Mouse (Mus musculus): ENCODE results near the gene Col5a1. TPM values are rescaled to one million over a fixed set of nuclear protein-coding genes. Genes with fewer than 3 reads are reported as not detected.
A peak's percentile ranks its signal among the peaks of the same experiment; 100 is the strongest.

Gene Col5a1
- polyA plus RNA-seq, 1 experiment, result 15.3 TPM

- WGBS, result 77% methylated on average over 6 of the region's 6 CpGs
- no peak for TF ChIP-seq POLR2A (IDR thresholded peaks at IDR 0.05; ENCODE audit: borderline replicate concordance, insufficient read depth, low read length)
- TF ChIP-seq CTCF (IDR thresholded peaks at IDR 0.05; ENCODE audit: borderline replicate concordance, insufficient read depth, low read depth, low read length), result no peak
- Histone ChIP-seq H3K4me1 (ENCODE audit: control insufficient read depth, insufficient read depth, low read length) (no peaks in the 10 kb centered on the region; the same call in 1 of the 2 replicates), H3K27ac (ENCODE audit: insufficient read depth, low read length) (no peak overlapping the region), H3K4me3 (replicated peaks; ENCODE audit: insufficient read depth, low read depth, low read length) (no peak overlapping the region), H3K27me3 (ENCODE audit: control insufficient read depth, insufficient read depth, low read length) (no peaks in the 10 kb centered on the region)
- no peak for DNase-seq
Measured at GRCm38 (mm10) chr2:27897161-27897560, 10.9 kb downstream of the Col5a1 start.

DNA sequence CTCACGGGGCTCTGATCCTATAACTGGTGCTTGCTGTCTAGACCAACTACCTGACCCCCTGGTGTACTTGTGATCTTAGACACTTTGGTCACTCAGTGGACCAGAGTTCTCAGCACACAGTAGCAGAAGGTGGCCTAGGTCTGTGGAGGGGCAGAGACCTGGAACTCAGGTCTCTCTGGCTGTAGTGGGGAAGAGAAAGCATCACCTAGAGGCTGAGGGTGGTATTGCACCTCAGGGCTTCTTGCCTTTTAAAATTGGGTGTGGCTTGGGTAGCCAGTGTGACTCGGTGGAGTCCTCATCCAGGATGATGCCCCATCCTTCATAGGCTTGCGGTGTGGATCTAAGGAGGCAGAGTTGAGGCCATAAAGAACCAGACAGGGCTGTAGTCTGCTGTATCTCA is 13.7 kb downstream of the Col5a1 start:
- no peaks in the 10 kb centered on the region for H3K27me3 ChIP-seq (ENCODE audit: control insufficient read depth, insufficient read depth, low read length)
- H3K4me1 ChIP-seq (ENCODE audit: control insufficient read depth, insufficient read depth, low read length), result no peaks in the 10 kb centered on the region; the same call in 1 of the 2 replicates
- peak in 1 of 2 experiments; percentile 29 for DNase-seq

DNA sequence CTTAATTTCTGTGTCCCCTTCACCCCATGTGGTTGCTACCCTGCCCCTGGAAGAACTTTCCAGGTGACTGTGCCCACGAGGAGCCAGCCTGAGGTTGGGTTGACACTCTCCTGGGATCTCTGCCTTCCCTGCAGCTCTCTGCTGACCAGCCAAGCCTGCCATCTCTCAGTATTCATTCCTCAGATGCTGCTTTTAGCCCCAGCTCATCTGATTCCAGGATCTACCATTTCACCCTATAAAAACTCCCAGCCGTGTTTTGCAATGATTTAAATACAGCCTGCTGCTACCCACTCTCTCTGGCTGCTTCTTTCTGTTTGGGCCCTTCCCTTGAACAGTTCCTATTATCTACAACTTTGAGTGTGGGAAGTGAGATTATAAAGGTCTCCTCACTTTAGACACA is 14.9 kb downstream of the Col5a1 start:
- Histone ChIP-seq H3K27ac (ENCODE audit: insufficient read depth, low read length) (no peak overlapping the region), H3K4me1 (ENCODE audit: control insufficient read depth, insufficient read depth, low read length) (no peaks in the 10 kb centered on the region; the same call in 1 of the 2 replicates), H3K27me3 (ENCODE audit: control insufficient read depth, insufficient read depth, low read length) (no peaks in the 10 kb centered on the region), H3K4me3 (replicated peaks; ENCODE audit: insufficient read depth, low read depth, low read length) (no peak overlapping the region)
- no peak for TF ChIP-seq POLR2A (IDR thresholded peaks at IDR 0.05; ENCODE audit: borderline replicate concordance, insufficient read depth, low read length)
- 60% methylated on average over 2 of the region's 2 CpGs for WGBS
- no peak for DNase-seq

More for the DNA sequence above, 13.7 kb downstream of the Col5a1 start:
- Histone ChIP-seq H3K27ac (ENCODE audit: insufficient read depth, low read length) (no peak overlapping the region), H3K4me3 (replicated peaks; ENCODE audit: insufficient read depth, low read depth, low read length) (no peak overlapping the region)
- TF ChIP-seq CTCF (IDR thresholded peaks at IDR 0.05; ENCODE audit: borderline replicate concordance, insufficient read depth, low read depth, low read length) (peak; percentile 60), POLR2A (IDR thresholded peaks at IDR 0.05; ENCODE audit: borderline replicate concordance, insufficient read depth, low read length) (no peak)
- WGBS, result 73% methylated on average over 3 of the region's 3 CpGs

DNA sequence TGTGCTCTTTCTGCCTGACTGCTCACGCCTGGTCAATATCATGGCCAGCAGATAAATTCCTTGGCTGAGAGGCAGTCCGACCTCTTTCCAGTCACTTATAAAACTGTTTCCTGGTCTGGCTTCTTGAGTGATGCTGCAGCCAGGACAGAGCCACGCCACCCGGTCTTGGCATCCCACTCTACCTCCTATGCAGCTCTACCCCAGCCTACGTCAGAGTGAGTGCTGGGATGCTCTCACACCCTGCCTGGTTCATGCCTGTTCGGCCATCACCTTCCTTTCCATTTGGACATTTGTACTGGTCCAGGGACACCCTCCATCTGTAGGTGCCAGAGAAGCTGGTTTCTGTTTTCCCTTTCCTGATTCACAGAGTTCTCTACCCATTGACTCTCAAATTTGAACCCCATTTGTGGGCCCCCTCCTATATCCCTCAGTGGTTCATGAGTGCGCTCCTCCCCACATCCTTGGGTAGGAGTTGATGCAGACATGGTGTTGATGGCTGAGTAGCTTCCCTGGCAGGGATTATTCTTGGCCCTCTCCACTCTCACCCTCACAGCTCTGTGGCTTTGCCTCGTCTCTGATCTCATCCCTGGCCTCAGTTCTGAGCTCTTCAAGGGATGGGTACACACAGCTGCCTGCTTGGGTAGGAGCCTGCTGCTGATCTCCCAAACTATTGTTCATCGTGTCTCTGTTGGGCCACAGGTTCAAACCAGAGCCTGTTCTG is 15.5 kb downstream of the Col5a1 start:
- no peak overlapping the region for H3K27ac ChIP-seq (ENCODE audit: insufficient read depth, low read length)
- no peak for TF ChIP-seq POLR2A (IDR thresholded peaks at IDR 0.05; ENCODE audit: borderline replicate concordance, insufficient read depth, low read length)
- no peak for TF ChIP-seq CTCF (IDR thresholded peaks at IDR 0.05; ENCODE audit: borderline replicate concordance, insufficient read depth, low read depth, low read length)
- no peaks in the 10 kb centered on the region for H3K27me3 ChIP-seq (ENCODE audit: control insufficient read depth, insufficient read depth, low read length)
- 57% methylated on average over 9 of the region's 9 CpGs for WGBS
- H3K4me3 ChIP-seq (replicated peaks; ENCODE audit: insufficient read depth, low read depth, low read length), result no peak overlapping the region
- DNase-seq, result no peak
- H3K4me1 ChIP-seq (ENCODE audit: control insufficient read depth, insufficient read depth, low read length), result no peaks in the 10 kb centered on the region; the same call in 1 of the 2 replicates

GRCm38 (mm10) chr2:27902318-27902717 is 16.1 kb downstream of the Col5a1 start:
- WGBS, result 73% methylated on average over 3 of the region's 3 CpGs
- DNase-seq, result no peak
- Histone ChIP-seq H3K27ac (ENCODE audit: insufficient read depth, low read length) (no peak overlapping the region), H3K4me3 (replicated peaks; ENCODE audit: insufficient read depth, low read depth, low read length) (no peak overlapping the region), H3K27me3 (ENCODE audit: control insufficient read depth, insufficient read depth, low read length) (no peaks in the 10 kb centered on the region), H3K4me1 (ENCODE audit: control insufficient read depth, insufficient read depth, low read length) (no peaks in the 10 kb centered on the region; the same call in 1 of the 2 replicates)
- no peak for TF ChIP-seq POLR2A (IDR thresholded peaks at IDR 0.05; ENCODE audit: borderline replicate concordance, insufficient read depth, low read length)
- no peak for TF ChIP-seq CTCF (IDR thresholded peaks at IDR 0.05; ENCODE audit: borderline replicate concordance, insufficient read depth, low read depth, low read length)

- TF ChIP-seq POLR2A (IDR thresholded peaks at IDR 0.05; ENCODE audit: borderline replicate concordance, insufficient read depth, low read length) (no peak), CTCF (IDR thresholded peaks at IDR 0.05; ENCODE audit: borderline replicate concordance, insufficient read depth, low read depth, low read length) (no peak)
- H3K27ac ChIP-seq (ENCODE audit: insufficient read depth, low read length), result no peak overlapping the region
- DNase-seq, result no peak
- H3K4me3 ChIP-seq (replicated peaks; ENCODE audit: insufficient read depth, low read depth, low read length), result no peak overlapping the region
- 79% methylated on average over 2 of the region's 2 CpGs for WGBS
- no peaks in the 10 kb centered on the region for H3K27me3 ChIP-seq (ENCODE audit: control insufficient read depth, insufficient read depth, low read length)
- no peaks in the 10 kb centered on the region; the same call in 1 of the 2 replicates for H3K4me1 ChIP-seq (ENCODE audit: control insufficient read depth, insufficient read depth, low read length)
Measured at GRCm38 (mm10) chr2:27905411-27905810, 19.2 kb downstream of the Col5a1 start.

GRCm38 (mm10) chr2:27910501-27910900 is 24.3 kb downstream of the Col5a1 start:
- Histone ChIP-seq H3K27me3 (ENCODE audit: control insufficient read depth, insufficient read depth, low read length) (no peaks in the 10 kb centered on the region), H3K27ac (ENCODE audit: insufficient read depth, low read length) (no peak overlapping the region), H3K4me1 (ENCODE audit: control insufficient read depth, insufficient read depth, low read length) (no peaks in the 10 kb centered on the region), H3K4me3 (replicated peaks; ENCODE audit: insufficient read depth, low read depth, low read length) (no peak overlapping the region)
- DNase-seq, result no peak
- TF ChIP-seq POLR2A (IDR thresholded peaks at IDR 0.05; ENCODE audit: borderline replicate concordance, insufficient read depth, low read length) (no peak), CTCF (IDR thresholded peaks at IDR 0.05; ENCODE audit: borderline replicate concordance, insufficient read depth, low read depth, low read length) (no peak)
- WGBS, result 89% methylated on average over 3 of the region's 3 CpGs

- no peak for DNase-seq
- 91% methylated on average over 1 of the region's 1 CpGs for WGBS
- Histone ChIP-seq H3K27me3 (ENCODE audit: control insufficient read depth, insufficient read depth, low read length) (no peaks in the 10 kb centered on the region), H3K4me3 (replicated peaks; ENCODE audit: insufficient read depth, low read depth, low read length) (no peak overlapping the region), H3K4me1 (ENCODE audit: control insufficient read depth, insufficient read depth, low read length) (peaks cover 2% of the 10 kb centered on the region), H3K27ac (ENCODE audit: insufficient read depth, low read length) (no peak overlapping the region)
- TF ChIP-seq POLR2A (IDR thresholded peaks at IDR 0.05; ENCODE audit: borderline replicate concordance, insufficient read depth, low read length) (no peak), CTCF (IDR thresholded peaks at IDR 0.05; ENCODE audit: borderline replicate concordance, insufficient read depth, low read depth, low read length) (no peak)
Measured at GRCm38 (mm10) chr2:27912546-27913275, 26.5 kb downstream of the Col5a1 start.

All from cerebellum, adult 2 months (tissue).